Mouse (Mus musculus): ENCODE results near the gene Kcnrg.

GRCm38 (mm10) chr14:61645547-61645946, 38.3 kb downstream of the Kcnrg start:
- TF ChIP-seq CTCF (IDR thresholded peaks at IDR 0.05; ENCODE audit: extremely low read depth, insufficient read length, insufficient replicate concordance, low read depth, low read length) (no peak), POLR2A (IDR thresholded peaks at IDR 0.05; ENCODE audit: low read depth, low read length) (no peak)

All from small intestine, adult 2 months (tissue).